Mouse (Mus musculus) embryonic fibroblast, embryonic 13.5 days (primary cell): ENCODE measurements around the gene Hoxc13.

Experiments
- CTCF ChIP-seq: IDR thresholded peaks from 2 replicates; pipeline ENCODE4 v1.5.1; 2011; ENCODE audit warnings: mild to moderate bottlenecking, control low read depth, low read length, moderate library complexity, borderline replicate concordance; ENCODE audit not compliant: insufficient read depth
- POLR2A ChIP-seq: IDR thresholded peaks from 2 replicates; pipeline ENCODE4 v1.6.1; 2011; ENCODE audit warnings: low read depth, mild to moderate bottlenecking, control low read depth, low read length, moderate library complexity

GRCm38 (mm10) chr15:102972753-102973152 lies 51.9 kb downstream of the Hoxc13 start:
- TF ChIP-seq CTCF (no peak), POLR2A (no peak)
